Mouse (Mus musculus) liver, adult 2 months (tissue): ENCODE data around the gene Mansc4.

ENCODE experiments used
- CTCF ChIP-seq: fragments of 200-500 bp; IDR thresholded peaks from 2 replicates; pipeline ENCODE4 v1.5.1; 2011; ENCODE audit warnings: low read depth, low read length, control low read depth
- POLR2A ChIP-seq: fragments of 200-500 bp; IDR thresholded peaks from 2 replicates; pipeline ENCODE4 v1.6.1; 2011; ENCODE audit warnings: low read length, control low read depth; ENCODE audit not compliant: insufficient read depth; ENCODE audit errors: extremely low read depth

- TF ChIP-seq CTCF (no peak), POLR2A (no peak)
These were observed 22.5 kb upstream of the Mansc4 start for GRCm38 (mm10) chr6:147109283-147109682.
